ENCODE assay signal across 10 mouse cellular contexts in the genomic region with DNA sequence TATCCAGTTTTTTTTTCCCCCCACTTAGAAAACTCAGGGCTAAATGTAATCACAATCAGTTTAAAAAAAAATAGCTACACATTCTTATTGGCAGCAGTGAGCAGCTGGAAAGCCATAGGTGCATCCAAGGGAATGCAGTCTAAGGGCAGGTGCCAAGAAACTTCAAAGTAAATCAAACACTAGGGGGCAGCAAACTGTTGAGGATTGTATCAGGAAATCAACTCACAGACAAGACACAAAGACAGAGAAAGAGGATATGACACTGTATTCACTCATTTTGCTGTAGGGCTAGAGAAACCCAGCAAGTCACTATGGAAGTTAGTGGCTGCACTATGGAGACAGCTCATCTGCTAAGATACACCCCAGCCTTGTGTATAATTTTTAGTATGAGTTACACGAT. TPM values are rescaled to one million over a fixed set of nuclear protein-coding genes. Genes with fewer than 3 reads are reported as not detected.
DNase-seq lines count a peak whose midpoint lies in the region; ATAC-seq and TF ChIP-seq lines count a peak whose summit lies in the region.
"Had no signal": no experiment of that assay in that cellular context is flagged by ENCODE, and none has a peak within 500 bp of the region (broad histone marks: within the 10 kb centered on the region; RNA-seq: fewer than 3 reads in every experiment).

No protein-coding gene starts in this region.

- H3K4me1 ChIP-seq in limb, embryonic 14.5 days (ENCODE audit: control insufficient read depth, insufficient read depth, low read length), result peaks cover 19% of the 10 kb centered on the region
- peaks cover 42% of the 10 kb centered on the region for H3K4me1 ChIP-seq in neural tube, embryonic 13.5 days (replicated peaks)

- no peaks in the 10 kb centered on the region for H3K27me3 ChIP-seq in limb, embryonic 14.5 days (ENCODE audit: control insufficient read depth, insufficient read depth, low read length)
- H3K27me3 ChIP-seq in neural tube, embryonic 13.5 days, result no peaks in the 10 kb centered on the region
- H3K27me3 ChIP-seq: midbrain, embryonic 12.5 days had no signal

- no peaks in the 10 kb centered on the region for H3K9me3 ChIP-seq in limb, embryonic 14.5 days (ENCODE audit: control insufficient read depth, low read length)
- no peaks in the 10 kb centered on the region for H3K9me3 ChIP-seq in neural tube, embryonic 13.5 days
- H3K9me3 ChIP-seq: midbrain, embryonic 12.5 days had no signal

- TF ChIP-seq POLR2A in limb, embryonic 14.5 days (IDR thresholded peaks at IDR 0.05; ENCODE audit: borderline replicate concordance, extremely low read depth, insufficient read depth, insufficient read length), result no peak

- no peaks in the 10 kb centered on the region for H3K36me3 ChIP-seq in limb, embryonic 14.5 days (ENCODE audit: control insufficient read depth, insufficient read depth, low read length)
- no peaks in the 10 kb centered on the region for H3K36me3 ChIP-seq in neural tube, embryonic 13.5 days
- H3K36me3 ChIP-seq: midbrain, embryonic 12.5 days had no signal

- no peak overlapping the region for H3K4me2 ChIP-seq in limb, embryonic 14.5 days (replicated peaks; ENCODE audit: low read depth, low read length, severe bottlenecking)
- H3K4me2 ChIP-seq in neural tube, embryonic 13.5 days, result peak overlapping the region; percentile 84; the same call in 1 of the 2 replicates
- H3K4me2 ChIP-seq: midbrain, embryonic 12.5 days had no signal

- H3K9ac ChIP-seq in limb, embryonic 14.5 days (ENCODE audit: low read depth, low read length, severe bottlenecking), result no peak overlapping the region
- H3K9ac ChIP-seq in neural tube, embryonic 13.5 days, result no peak overlapping the region
- H3K9ac ChIP-seq: midbrain, embryonic 12.5 days had no signal

- 63% methylated on average over 1 of the region's 1 CpGs for WGBS in limb, embryonic 14.5 days
- WGBS in neural tube, embryonic 13.5 days, result 59% methylated on average over 1 of the region's 1 CpGs

- peak; percentile 19 for ATAC-seq in inflammation-experienced regulatory T-cells, adult 6 months
- no peak for ATAC-seq in limb, embryonic 14.5 days (ENCODE audit: low FRiP score, low read depth)
- ATAC-seq in neural tube, embryonic 13.5 days (ENCODE audit: low read depth), result no peak

- H3K27ac ChIP-seq in limb, embryonic 14.5 days (replicated peaks; ENCODE audit: low read depth, low read length), result no peak overlapping the region
- 0 out of 2 replicates have a peak overlapping the region, but pooled peaks have one; percentile 46 for H3K27ac ChIP-seq in neural tube, embryonic 13.5 days (replicated peaks)
- H3K27ac ChIP-seq: midbrain, embryonic 12.5 days had no signal

- DNase-seq in urinary bladder, postnatal 25 days (ENCODE audit: low spot score), result peak; percentile 44
- DNase-seq in urinary bladder, postnatal 10 days (ENCODE audit: low spot score), result no peak
- DNase-seq in c-Kit-negative CD71-positive TER-119-positive erythroid progenitor cells, embryonic 14.5 days (ENCODE audit: low read depth, low spot score), result peak; percentile 41
- DNase-seq in frontal cortex, adult 2 months (ENCODE audit: extremely low spot score in 1 of 2, low spot score in 1 of 2), result peak; percentile 76 to 97
- peak; percentile 90 for DNase-seq in limb, embryonic 14.5 days (ENCODE audit: low spot score)
- peak; percentile 54 for DNase-seq in thymus, postnatal 25 days

- no peak overlapping the region for H3K4me3 ChIP-seq in limb, embryonic 14.5 days (replicated peaks; ENCODE audit: low read length)
- no peak overlapping the region for H3K4me3 ChIP-seq in neural tube, embryonic 13.5 days
- H3K4me3 ChIP-seq: erythroblast, embryonic 14.5 days; midbrain, embryonic 12.5 days had no signal

RNA-seq across cellular contexts. Expression of gene Slc39a10, which starts 42.9 kb away (rescaled TPM):
- 68.3 and 82.6 TPM in 2 replicates for polyA plus RNA-seq in frontal cortex, adult 2 months (2012; rRNA removed)
- 10 to 100 TPM; 12.0 to 16.0 (median 14.8) TPM for polyA plus RNA-seq in inflammation-experienced regulatory T-cells, adult 6 months (2017; shearing (Covaris generic))
- 35.6 and 39.7 TPM in 2 replicates for polyA plus RNA-seq in limb, embryonic 14.5 days (2012; rRNA removed)
- polyA plus RNA-seq in limb, embryonic 14.5 days (2014; fragmentation: Nextera tagmentation; extraction: Ambion mirVana), result 53.7 and 61.9 TPM in 2 replicates
- 61.0 and 62.5 TPM in 2 replicates for polyA plus RNA-seq in neural tube, embryonic 13.5 days (2015; fragmentation: Nextera tagmentation; extraction: Ambion mirVana)
